Mouse (Mus musculus): Measurements from ENCODE around the gene Pald1. TPM values are rescaled to one million over a fixed set of nuclear protein-coding genes. Genes with fewer than 3 reads are reported as not detected.
A peak's percentile ranks its signal among the peaks of the same experiment; 100 is the strongest.

Gene Pald1
- polyA plus RNA-seq, 1 experiment = 8.9 TPM

- Histone ChIP-seq H3K79me2 (ENCODE audit: control insufficient read depth, insufficient read depth) (no peaks in the 10 kb centered on the region), H3K36me3 (ENCODE audit: control insufficient read depth, insufficient read depth) (no peaks in the 10 kb centered on the region), H3K27me3 (ENCODE audit: control insufficient read depth, insufficient read depth, insufficient read length) (no peaks in the 10 kb centered on the region), H3ac (ENCODE audit: control insufficient read depth, insufficient read length, low read depth) (peak overlapping the region; percentile 38), H3K4me3 (ENCODE audit: insufficient read depth, poor library complexity, severe bottlenecking) (no peak overlapping the region), H3K79me3 (ENCODE audit: low read depth) (no peaks in the 10 kb centered on the region)
- TF ChIP-seq MAX (IDR thresholded peaks at IDR 0.05) = no peak
- no peak for TF ChIP-seq MYOG (IDR thresholded peaks at IDR 0.05; ENCODE audit: control insufficient read depth, extremely low read depth, insufficient read length)
- no peak for TF ChIP-seq CTCF (IDR thresholded peaks at IDR 0.05; ENCODE audit: control insufficient read depth, insufficient read depth, insufficient read length)
- TF ChIP-seq FOSL1 (IDR thresholded peaks at IDR 0.05; ENCODE audit: insufficient read depth, low read length, poor library complexity, severe bottlenecking) = no peak
- TF ChIP-seq CEBPB (IDR thresholded peaks at IDR 0.05; ENCODE audit: low read depth) = no peak
- no peak for TF ChIP-seq MYOD1 (IDR thresholded peaks at IDR 0.05; ENCODE audit: control insufficient read depth, insufficient read length, low read depth)
- no peak for TF ChIP-seq USF1 (IDR thresholded peaks at IDR 0.05; ENCODE audit: low read depth)
Measured at GRCm38 (mm10) chr10:61394476-61395136, 11.3 kb upstream of the Pald1 start.

GRCm38 (mm10) chr10:61392584-61392983 lies 9.3 kb upstream of the Pald1 start:
- TF ChIP-seq CTCF (IDR thresholded peaks at IDR 0.05; ENCODE audit: control insufficient read depth, insufficient read depth, insufficient read length) (no peak), FOSL1 (IDR thresholded peaks at IDR 0.05; ENCODE audit: insufficient read depth, low read length, poor library complexity, severe bottlenecking) (no peak), CEBPB (IDR thresholded peaks at IDR 0.05; ENCODE audit: low read depth) (no peak), USF1 (IDR thresholded peaks at IDR 0.05; ENCODE audit: low read depth) (no peak), MYOG (IDR thresholded peaks at IDR 0.05; ENCODE audit: control insufficient read depth, extremely low read depth, insufficient read length) (no peak), MYOD1 (IDR thresholded peaks at IDR 0.05; ENCODE audit: control insufficient read depth, insufficient read length, low read depth) (no peak), MAX (IDR thresholded peaks at IDR 0.05) (no peak)
- H3K4me3 ChIP-seq (ENCODE audit: insufficient read depth, poor library complexity, severe bottlenecking) = no peak overlapping the region
- H3K79me3 ChIP-seq (ENCODE audit: low read depth) = no peaks in the 10 kb centered on the region
- H3K27me3 ChIP-seq (ENCODE audit: control insufficient read depth, insufficient read depth, insufficient read length) = no peaks in the 10 kb centered on the region
- H3ac ChIP-seq (ENCODE audit: control insufficient read depth, insufficient read length, low read depth) = no peak overlapping the region
- H3K36me3 ChIP-seq (ENCODE audit: control insufficient read depth, insufficient read depth) = no peaks in the 10 kb centered on the region
- no peaks in the 10 kb centered on the region for H3K79me2 ChIP-seq (ENCODE audit: control insufficient read depth, insufficient read depth)

GRCm38 (mm10) chr10:61390148-61390547 lies 6.8 kb upstream of the Pald1 start:
- TF ChIP-seq MYOG (IDR thresholded peaks at IDR 0.05; ENCODE audit: control insufficient read depth, extremely low read depth, insufficient read length) (no peak), CTCF (IDR thresholded peaks at IDR 0.05; ENCODE audit: control insufficient read depth, insufficient read depth, insufficient read length) (no peak), MYOD1 (IDR thresholded peaks at IDR 0.05; ENCODE audit: control insufficient read depth, insufficient read length, low read depth) (no peak), MAX (IDR thresholded peaks at IDR 0.05) (no peak), CEBPB (IDR thresholded peaks at IDR 0.05; ENCODE audit: low read depth) (no peak), USF1 (IDR thresholded peaks at IDR 0.05; ENCODE audit: low read depth) (no peak), FOSL1 (IDR thresholded peaks at IDR 0.05; ENCODE audit: insufficient read depth, low read length, poor library complexity, severe bottlenecking) (no peak)
- no peaks in the 10 kb centered on the region for H3K27me3 ChIP-seq (ENCODE audit: control insufficient read depth, insufficient read depth, insufficient read length)
- no peak overlapping the region for H3ac ChIP-seq (ENCODE audit: control insufficient read depth, insufficient read length, low read depth)
- no peaks in the 10 kb centered on the region for H3K79me2 ChIP-seq (ENCODE audit: control insufficient read depth, insufficient read depth)
- H3K79me3 ChIP-seq (ENCODE audit: low read depth) = no peaks in the 10 kb centered on the region
- no peaks in the 10 kb centered on the region for H3K36me3 ChIP-seq (ENCODE audit: control insufficient read depth, insufficient read depth)
- no peak overlapping the region for H3K4me3 ChIP-seq (ENCODE audit: insufficient read depth, poor library complexity, severe bottlenecking)

GRCm38 (mm10) chr10:61389020-61389419 lies 5.7 kb upstream of the Pald1 start:
- H3ac ChIP-seq (ENCODE audit: control insufficient read depth, insufficient read length, low read depth) = no peak overlapping the region
- TF ChIP-seq USF1 (IDR thresholded peaks at IDR 0.05; ENCODE audit: low read depth) (no peak), FOSL1 (IDR thresholded peaks at IDR 0.05; ENCODE audit: insufficient read depth, low read length, poor library complexity, severe bottlenecking) (no peak), MAX (IDR thresholded peaks at IDR 0.05) (no peak), MYOD1 (IDR thresholded peaks at IDR 0.05; ENCODE audit: control insufficient read depth, insufficient read length, low read depth) (no peak), MYOG (IDR thresholded peaks at IDR 0.05; ENCODE audit: control insufficient read depth, extremely low read depth, insufficient read length) (no peak)
- H3K36me3 ChIP-seq (ENCODE audit: control insufficient read depth, insufficient read depth) = no peaks in the 10 kb centered on the region
- H3K79me2 ChIP-seq (ENCODE audit: control insufficient read depth, insufficient read depth) = no peaks in the 10 kb centered on the region
- H3K4me3 ChIP-seq (ENCODE audit: insufficient read depth, poor library complexity, severe bottlenecking) = no peak overlapping the region
- H3K27me3 ChIP-seq (ENCODE audit: control insufficient read depth, insufficient read depth, insufficient read length) = no peaks in the 10 kb centered on the region
- H3K79me3 ChIP-seq (ENCODE audit: low read depth) = no peaks in the 10 kb centered on the region

GRCm38 (mm10) chr10:61386284-61386683 lies 3.0 kb upstream of the Pald1 start:
- Histone ChIP-seq H3K4me3 (ENCODE audit: insufficient read depth, poor library complexity, severe bottlenecking) (no peak overlapping the region), H3K79me2 (ENCODE audit: control insufficient read depth, insufficient read depth) (no peaks in the 10 kb centered on the region), H3K79me3 (ENCODE audit: low read depth) (no peaks in the 10 kb centered on the region), H3ac (ENCODE audit: control insufficient read depth, insufficient read length, low read depth) (no peak overlapping the region), H3K27me3 (ENCODE audit: control insufficient read depth, insufficient read depth, insufficient read length) (no peaks in the 10 kb centered on the region), H3K36me3 (ENCODE audit: control insufficient read depth, insufficient read depth) (no peaks in the 10 kb centered on the region)
- TF ChIP-seq MYOD1 (IDR thresholded peaks at IDR 0.05; ENCODE audit: control insufficient read depth, insufficient read length, low read depth) = no peak
- no peak for TF ChIP-seq FOSL1 (IDR thresholded peaks at IDR 0.05; ENCODE audit: insufficient read depth, low read length, poor library complexity, severe bottlenecking)
- TF ChIP-seq CEBPB (IDR thresholded peaks at IDR 0.05; ENCODE audit: low read depth) = no peak
- TF ChIP-seq MYOG (IDR thresholded peaks at IDR 0.05; ENCODE audit: control insufficient read depth, extremely low read depth, insufficient read length) = no peak
- TF ChIP-seq CTCF (IDR thresholded peaks at IDR 0.05; ENCODE audit: control insufficient read depth, insufficient read depth, insufficient read length) = no peak
- TF ChIP-seq MAX (IDR thresholded peaks at IDR 0.05) = no peak
- TF ChIP-seq USF1 (IDR thresholded peaks at IDR 0.05; ENCODE audit: low read depth) = no peak
